Mouse (Mus musculus) 3134 (cell line): ENCODE measurements around the gene Ppm1n.

Source experiments
- DNase-seq: peaks from one replicate; pipeline ENCODE4 v3.0.0-alpha.2; 2011; ENCODE audit warnings: low spot score; ENCODE audit not compliant: insufficient read length; ENCODE audit errors: extremely low read depth

The Ppm1n gene

DNA sequence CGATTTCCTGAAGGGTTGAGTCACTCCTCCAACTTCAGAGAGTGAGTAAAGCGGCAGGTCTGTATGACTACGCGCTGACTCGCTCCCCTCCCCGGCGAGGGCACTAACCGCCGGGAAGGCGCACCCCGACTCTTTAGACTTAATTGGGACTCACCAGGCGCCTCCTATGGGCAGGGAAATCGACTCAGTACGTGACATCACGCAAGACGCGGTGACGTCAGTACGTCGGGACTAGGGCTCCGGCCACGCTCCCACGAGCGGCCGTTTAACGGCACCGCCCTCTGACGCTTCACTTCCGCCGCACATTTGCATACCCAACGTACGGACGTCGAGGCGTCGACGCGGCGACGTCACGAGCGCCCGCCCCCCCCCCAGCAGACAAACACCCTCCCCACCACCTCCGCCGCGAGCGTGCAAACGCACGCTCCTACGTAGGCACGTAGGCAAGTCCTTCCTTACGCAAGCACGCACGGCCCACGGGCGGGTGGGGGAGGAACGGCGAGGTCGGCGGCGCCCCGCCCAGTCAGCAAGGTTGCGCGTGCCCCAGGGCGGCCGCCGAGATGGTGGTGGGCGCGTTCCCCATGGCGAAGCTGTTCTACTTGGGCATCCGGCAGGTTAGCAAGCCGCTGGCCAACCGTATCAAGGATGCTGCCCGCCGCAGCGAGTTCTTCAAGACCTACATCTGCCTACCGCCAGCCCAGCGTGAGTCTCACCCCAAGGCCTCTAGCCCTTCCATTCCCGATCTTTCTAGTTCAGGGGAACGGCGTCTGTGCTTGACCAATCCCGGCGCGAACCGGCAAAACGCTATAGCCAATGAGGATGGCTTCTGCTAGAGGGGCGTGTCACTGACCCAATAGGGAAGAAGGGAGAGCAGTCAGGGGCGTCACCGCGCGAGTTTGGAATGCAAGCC lies 51.7 kb downstream of the Ppm1n start, which contains the start of gene Opa3:
Gene Opa3 (plus strand): TSS at position 452 of the 910 bp plus-strand sequence.
- DNase-seq, result peak; percentile 100

DNA sequence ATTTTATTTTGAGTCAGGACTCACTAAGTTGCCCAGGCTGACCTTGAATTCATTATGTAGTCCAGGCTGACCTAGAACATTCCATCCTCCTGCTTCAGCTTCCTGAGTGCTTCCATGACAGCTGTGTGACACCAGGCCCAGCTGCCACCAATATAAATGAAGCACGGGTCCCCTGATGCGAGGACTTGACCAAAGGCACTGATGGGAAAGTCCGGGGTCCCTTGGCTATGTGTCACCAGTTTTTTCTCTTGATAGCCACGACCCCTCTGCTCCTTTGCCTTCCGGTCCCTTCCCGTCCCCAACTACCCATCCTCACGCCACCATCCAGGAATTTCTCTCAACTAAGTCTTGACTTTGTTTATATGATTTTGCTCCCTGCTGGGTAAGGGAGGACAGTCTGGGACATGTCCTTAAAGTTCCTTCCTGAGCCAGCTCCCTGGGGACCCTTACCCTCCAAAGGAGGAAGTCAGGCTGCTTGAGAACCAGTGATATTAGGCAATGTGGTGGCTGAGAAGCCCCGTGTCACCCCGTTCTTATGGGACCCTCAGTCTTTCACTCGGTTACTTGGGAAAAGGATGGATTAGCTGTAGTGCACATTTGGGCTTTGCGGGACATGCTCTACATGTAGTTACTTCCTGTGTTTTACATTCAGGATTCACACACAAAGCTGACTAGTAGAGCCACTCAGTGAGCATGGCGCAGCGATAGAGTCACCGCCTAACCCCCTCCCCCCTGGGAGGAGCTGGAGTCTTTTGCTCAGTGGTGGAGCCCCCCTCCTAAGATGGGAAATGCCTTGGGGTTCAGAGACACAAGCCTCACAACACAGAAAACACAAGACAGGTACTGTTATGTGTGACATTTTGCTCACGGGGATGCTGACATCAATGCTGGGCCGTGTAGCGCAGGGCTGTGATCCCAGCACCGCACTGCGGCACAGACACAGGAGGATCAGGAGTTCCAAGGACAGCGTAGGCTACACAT lies 52.8 kb downstream of the Ppm1n start:
- peak; percentile 32 for DNase-seq
